Mouse (Mus musculus): ENCODE results near the gene Itgb7.

Itgb7 gene

GRCm38 (mm10) chr15:102231748-102232147 lies at the start of gene Itgb7:
Itgb7 (minus strand) TSS chr15:102231944.
- peak; percentile 74 to 77 for DNase-seq (ENCODE audit: low spot score in 2 of 2)

- no peak for DNase-seq (ENCODE audit: low spot score in 2 of 2)
Measured at GRCm38 (mm10) chr15:102280623-102281022, 48.9 kb upstream of the Itgb7 start.

GRCm38 (mm10) chr15:102279783-102280520 lies 48.2 kb upstream of the Itgb7 start:
- DNase-seq (ENCODE audit: low spot score in 2 of 2): no peak

DNA sequence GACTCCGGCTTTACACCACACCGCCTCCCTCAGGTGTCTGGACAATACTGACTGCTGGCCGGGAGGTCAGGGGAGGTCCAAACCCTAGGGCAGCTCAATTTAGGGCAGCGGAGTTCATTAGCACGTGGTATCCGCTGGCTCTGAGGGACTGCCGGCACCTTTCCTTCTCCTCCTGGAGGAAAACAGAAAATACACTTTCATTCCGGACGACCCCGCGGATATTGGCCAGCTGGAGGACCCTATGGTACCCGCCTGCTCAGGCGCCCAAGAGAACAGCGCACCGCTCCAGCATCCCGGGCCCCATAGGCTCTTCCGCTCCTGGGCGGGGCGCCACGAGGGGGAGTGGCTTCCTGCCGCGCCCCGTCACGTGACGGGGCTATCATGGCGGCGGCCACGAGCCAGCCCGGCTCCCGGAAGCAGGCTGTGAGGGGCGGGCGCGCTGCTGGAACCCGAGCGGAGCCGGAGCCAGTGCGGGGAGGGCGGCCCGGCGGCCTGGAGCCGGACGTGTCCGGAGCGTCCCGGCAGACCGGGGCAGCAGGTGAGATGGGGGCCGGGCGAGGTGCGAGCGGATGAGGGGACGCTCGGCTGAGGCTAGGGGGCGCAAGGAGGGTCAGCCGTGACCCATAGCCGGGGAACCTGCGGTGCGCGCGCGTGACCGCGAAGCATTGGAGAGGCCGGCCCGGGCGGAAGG lies 47.5 kb upstream of the Itgb7 start, which contains the start of gene Mfsd5:
Gene Mfsd5, plus strand, starts transcription at position 363 of the 691 bp plus-strand sequence.
- peak; percentile 78 to 90 for DNase-seq (ENCODE audit: low spot score in 2 of 2)

GRCm38 (mm10) chr15:102278726-102279091 lies 47.0 kb upstream of the Itgb7 start:
- DNase-seq (ENCODE audit: low spot score in 2 of 2): no peak

- no peak for DNase-seq (ENCODE audit: low spot score in 2 of 2)
Measured at GRCm38 (mm10) chr15:102273982-102274716, 42.4 kb upstream of the Itgb7 start.

GRCm38 (mm10) chr15:102271441-102271840 lies 39.7 kb upstream of the Itgb7 start:
- DNase-seq (ENCODE audit: low spot score in 2 of 2): no peak

DNA sequence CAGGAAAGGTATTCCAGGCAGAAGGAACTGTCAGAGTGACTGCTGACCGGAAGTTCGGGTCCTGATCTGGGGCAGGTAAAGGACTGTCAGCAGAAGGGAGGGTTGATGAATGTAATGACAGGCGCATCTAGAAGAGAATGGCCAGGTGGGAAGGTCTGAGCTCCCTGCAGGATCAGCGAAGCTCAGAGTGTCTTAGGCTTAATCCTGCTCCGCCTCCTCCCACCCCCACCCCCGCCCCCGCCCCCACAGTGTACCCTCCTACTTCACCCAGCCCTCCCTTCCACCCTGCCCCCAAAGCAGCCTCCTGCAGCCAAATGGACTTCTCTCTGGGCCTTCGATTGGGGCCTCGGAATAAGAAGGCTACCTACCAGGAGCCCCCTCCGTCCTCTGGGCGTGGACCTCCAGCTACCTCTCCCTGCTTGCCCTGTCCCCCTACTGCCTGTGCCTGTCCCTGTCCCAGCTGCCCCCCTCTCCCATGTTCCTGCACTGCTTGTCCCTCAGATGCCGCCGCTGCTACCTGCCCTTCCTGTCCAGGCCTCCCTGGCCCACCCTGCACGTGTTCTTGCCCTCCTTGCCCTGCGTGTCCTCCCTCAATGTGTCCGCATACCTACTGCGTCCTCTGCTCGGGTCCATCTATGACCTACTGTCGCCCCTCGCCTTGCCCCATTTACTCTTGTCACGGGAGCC lies 38.7 kb upstream of the Itgb7 start, which contains the start of gene Gm9918:
Gene Gm9918, plus strand, starts transcription at position 290 of the 687 bp plus-strand sequence.
- no peak for DNase-seq (ENCODE audit: low spot score in 2 of 2)

- DNase-seq (ENCODE audit: low spot score in 2 of 2): no peak
Measured at GRCm38 (mm10) chr15:102265548-102265947, 33.8 kb upstream of the Itgb7 start.

DNA sequence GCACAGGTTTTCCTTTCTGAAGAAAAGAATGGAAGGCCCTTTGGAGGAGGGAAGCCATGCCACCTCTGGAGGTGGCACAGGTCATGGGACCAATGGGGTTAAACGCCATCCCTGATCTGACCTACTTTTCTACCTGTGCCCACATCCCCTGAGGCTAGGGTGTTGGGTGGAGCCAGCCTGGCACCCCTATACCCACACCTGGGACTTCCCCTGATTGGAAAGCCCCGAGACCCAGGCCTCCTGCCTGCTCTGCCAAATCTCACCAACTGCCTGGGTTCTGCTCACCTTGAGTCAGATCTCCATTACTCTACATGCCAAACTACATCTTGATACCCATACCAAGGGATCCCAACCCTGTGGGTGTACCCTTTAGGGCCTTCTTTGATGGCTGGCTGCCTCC lies 31.3 kb upstream of the Itgb7 start:
- DNase-seq (ENCODE audit: low spot score in 2 of 2): no peak

DNA sequence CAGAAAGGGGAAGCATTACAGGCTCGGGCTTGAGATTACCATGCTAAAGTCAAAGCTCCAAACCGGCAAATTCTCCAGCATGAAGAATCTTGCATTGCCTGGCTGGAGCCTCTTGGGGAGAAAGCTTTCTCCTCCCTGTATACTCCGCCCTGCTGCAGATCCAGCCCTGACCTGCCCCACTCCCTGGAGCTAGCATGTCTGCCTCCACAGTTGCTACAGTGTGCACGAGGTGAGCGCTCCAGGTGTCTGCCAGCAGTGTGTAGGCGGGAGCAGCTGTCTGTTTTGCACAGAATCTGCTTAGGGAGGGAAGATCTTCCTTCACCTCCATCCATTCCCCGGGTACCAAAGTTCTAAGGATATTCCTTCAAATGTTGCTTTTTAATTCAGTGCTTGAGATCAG lies 30.8 kb upstream of the Itgb7 start:
- no peak for DNase-seq (ENCODE audit: low spot score in 2 of 2)

- DNase-seq (ENCODE audit: low spot score in 2 of 2): no peak
Measured at GRCm38 (mm10) chr15:102258581-102259253, 27.0 kb upstream of the Itgb7 start.

DNA sequence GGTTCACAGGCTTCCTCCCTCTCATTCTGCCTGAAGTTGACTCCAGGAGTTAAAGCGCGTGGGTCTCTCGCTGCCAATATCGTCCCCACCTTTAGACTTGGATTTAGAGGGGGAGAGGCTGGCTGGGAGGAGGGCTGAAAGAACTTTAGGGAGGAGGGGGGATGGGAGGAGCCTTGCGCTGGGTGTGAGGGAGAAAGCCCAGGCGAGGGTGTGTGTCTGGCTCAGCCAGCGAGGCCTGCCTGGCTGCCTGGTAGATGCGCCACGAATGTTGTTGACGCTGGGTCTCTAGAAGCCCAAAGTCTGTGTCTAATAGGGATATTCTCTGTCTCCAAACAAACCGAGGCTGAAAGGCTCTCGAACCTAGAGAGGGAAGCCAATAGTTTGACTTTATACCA lies 26.3 kb upstream of the Itgb7 start:
- no peak for DNase-seq (ENCODE audit: low spot score in 2 of 2)

DNA sequence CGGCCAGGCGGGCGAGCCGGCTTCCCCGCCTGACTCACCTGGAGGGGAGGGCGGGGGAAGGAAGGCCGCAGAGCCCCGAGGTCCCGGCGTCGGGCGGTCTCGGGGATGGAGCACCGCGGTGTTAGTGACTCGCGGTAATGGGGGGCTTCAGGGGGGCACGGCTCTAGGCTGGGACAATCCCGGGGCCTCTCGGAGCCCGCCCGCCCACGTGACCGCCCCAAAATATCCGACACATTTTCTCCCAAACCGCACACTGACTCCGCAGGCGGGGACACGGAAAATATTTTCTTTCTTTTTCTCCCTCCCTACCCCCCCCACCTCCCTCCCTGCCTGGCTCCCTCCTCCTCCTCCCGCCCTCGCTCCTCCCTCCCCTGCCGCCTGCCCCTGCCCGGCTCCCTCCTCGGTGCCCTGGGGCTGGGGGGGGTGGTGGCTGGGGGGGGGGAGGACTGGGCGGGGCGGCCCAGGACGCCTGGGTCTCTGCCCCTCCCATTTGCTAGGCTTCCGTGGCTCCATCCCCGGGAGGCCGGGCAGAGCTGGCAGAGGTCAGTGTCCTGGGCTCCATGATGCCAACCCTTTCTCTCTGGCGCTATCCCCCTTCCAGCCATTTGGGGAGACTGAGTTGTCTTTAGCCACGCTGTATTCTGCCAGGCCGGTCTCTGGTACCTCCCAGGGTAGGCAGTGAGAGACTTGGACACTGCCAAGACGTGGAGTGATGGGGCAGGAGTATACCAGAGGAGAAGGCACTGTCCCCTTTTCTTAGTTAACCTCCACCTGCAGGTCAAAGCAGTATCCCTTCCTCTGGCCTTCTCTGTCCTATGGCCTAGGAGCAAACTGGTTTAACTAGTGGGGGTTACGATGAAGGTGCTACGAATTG lies 25.7 kb upstream of the Itgb7 start, which contains the start of gene Rarg:
Gene Rarg, minus strand, starts transcription at position 316 of the 874 bp plus-strand sequence.
- DNase-seq (ENCODE audit: low spot score in 2 of 2): no peak

DNA sequence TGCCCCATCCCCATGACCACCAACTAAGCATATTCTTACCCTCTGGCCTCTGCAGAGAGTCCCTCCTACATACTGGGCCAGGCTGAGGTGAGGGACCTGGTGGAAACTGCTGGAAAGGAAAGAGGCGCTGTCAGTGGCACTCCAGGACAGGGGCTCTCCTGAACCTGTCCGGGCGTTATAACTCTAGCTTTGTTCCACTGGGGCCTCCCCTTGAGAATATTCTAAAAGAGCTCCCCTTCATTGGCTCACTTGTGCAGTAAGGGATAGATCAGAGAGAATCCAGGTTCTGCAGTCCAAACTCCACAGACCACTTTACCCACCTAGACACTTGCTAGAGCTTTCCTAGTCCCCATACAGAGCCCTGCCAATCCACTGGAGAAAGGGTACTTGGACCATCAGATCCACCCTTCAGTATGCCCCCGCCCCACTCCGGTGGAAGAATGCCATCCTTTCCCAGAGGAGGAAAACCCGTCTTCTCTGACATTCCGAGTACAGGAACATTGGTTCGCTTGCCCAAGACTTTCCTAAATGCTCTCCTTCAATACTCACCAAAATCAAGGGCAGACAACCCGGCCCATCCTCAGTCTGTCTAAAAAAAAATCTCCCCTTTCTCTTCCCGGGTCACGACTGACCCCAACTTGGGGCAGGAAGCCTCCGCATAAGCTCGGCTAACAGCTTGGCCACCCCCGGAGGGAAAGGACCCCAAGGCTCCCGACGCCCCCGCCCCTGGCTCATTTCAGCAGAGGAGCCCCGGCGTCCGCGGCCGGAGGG lies 24.9 kb upstream of the Itgb7 start:
- no peak for DNase-seq (ENCODE audit: low spot score in 2 of 2)

DNA sequence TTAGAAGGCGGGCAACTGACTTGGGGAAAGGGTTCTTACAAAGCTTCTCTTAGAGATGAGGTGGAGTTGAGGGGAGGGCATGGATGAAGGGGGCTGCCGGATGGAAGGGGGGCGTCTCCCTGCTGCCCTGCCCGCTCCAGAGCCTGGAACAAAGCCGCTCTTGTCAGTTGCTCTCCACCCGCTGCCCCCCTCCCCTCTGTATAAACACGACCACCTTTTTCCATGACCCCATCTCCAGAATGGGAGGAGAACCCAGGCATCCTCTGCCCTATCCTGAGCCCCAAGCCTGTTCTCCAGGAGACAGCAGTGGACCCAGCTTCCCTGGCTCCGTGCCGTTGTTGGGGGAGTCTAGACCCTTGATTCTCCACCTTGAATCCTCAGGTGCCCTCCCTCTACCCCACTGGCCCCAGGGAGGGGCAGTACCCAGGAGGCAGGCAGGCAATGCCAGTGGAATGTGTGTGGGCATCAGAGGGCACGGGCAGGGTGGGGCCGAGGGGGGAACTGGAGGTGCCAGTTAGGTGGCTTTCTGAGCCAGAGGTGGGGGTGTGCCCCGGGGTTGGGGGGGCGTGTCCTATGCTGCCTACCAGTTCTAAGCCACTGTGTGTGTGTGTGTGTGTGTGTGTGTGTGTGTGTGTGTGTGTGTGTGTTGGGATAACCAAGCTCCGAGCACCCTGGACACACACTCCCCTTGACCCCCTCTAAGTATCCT lies 24.0 kb upstream of the Itgb7 start:
- no peak for DNase-seq (ENCODE audit: low spot score in 2 of 2)

- no peak for DNase-seq (ENCODE audit: low spot score in 2 of 2)
Measured at GRCm38 (mm10) chr15:102250521-102250920, 18.8 kb upstream of the Itgb7 start.

DNA sequence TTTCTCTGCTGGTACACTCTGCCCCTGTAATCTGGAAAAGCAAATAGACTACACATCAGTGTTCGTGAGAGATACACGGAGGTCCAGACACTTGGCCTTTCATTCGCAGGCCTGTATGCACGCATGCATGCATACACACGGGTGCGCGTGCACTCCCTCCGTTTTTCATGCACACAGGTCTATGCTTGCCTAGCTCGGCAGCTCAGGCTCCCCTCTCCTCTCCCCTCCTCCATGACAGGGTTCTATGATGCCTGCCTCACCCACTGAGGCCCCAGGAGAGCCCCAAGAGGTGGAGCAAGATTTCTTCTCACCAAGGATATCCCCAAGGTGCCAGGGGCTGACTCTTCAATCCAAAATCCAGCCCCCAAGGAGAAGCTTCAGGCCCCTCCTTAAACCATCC lies 18.2 kb upstream of the Itgb7 start:
- DNase-seq (ENCODE audit: low spot score in 2 of 2): no peak

DNA sequence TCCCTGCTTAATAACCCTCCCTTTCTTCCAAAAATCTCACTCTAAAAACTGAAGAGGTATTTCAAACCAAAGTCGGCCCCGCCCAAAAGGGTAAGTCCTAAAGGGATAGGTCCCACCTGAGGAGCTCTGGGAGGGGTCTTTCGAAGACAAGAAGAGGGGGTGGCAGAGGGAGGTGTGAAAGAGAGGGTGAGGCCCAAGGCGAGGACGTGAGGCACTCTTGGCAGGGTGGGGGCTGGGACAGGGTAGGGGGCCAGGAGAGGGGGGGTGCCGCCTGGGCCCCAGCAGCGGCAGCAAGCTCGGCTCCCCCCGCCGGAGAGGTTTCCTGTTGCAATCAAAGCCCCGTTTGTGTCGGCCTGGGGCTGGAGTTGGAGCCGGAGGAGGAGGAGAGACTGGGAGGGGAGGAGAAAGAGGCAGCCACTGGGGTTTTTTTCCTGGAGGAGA lies 17.5 kb upstream of the Itgb7 start:
- no peak for DNase-seq (ENCODE audit: low spot score in 2 of 2)

Data from thymus, postnatal 10 days (tissue).